Mouse (Mus musculus): ENCODE measurements around the gene Ifna14. TPM values are rescaled to one million over a fixed set of nuclear protein-coding genes. Genes with fewer than 3 reads are reported as not detected.
A peak's percentile ranks its signal among the peaks of the same experiment; 100 is the strongest.
"Not testable (repeated sequence)": the region's sequence is repeated elsewhere in the genome, so short reads cannot be mapped to it uniquely, and the experiment has no call there.

Gene Ifna14
- not detected for total RNA-seq (2021)

DNA sequence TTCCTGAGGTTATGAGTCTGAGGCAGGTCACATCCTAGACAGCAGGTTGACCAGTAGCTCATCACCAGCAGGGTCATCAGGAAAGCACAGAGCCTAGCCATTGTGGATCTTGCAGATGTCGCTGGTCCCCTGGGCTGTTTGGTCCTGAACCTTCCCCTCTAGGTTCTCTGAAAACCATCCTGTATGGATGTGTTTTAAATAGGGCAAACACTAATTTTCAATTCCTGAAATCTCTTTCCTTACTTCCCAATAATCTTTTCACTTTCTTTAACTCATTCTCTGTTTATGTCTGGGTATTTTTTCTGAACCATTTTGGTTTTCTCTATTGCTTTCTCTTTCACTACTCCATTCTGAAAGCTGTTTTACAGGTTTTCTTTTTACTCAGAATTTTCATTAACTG lies at the start of gene Ifna14:
TSS of gene Ifna14 (minus strand) at position 101 of the 400 bp plus-strand sequence.
- DNase-seq (ENCODE audit: low spot score in 2 of 2) = no peak
- intact Hi-C loops (cut with DNase I) = no loop called here

DNA sequence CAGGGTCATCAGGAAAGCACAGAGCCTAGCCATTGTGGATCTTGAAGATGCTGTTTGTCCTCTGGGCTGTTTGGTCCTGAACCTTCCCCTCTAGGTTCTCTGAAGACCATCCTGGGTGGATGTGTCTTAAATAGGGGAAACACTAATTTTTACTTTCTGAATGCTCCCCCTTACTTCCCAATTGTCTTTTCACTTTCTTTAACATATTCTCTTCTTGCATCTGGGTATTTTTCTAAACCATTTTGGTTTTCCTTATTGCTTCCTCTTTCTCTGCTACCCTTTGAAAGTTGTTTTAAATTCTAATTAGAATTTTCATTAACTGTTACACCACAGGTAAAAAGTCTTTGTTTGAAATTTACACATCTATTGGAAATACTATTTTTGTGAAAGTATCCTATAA lies 31.7 kb upstream of the Ifna14 start, which contains the start of gene Ifna12:
TSS of gene Ifna12 (minus strand) at position 101 of the 400 bp plus-strand sequence.
- intact Hi-C loops (cut with DNase I) = no loop called here
- no peak for DNase-seq (ENCODE audit: low spot score in 2 of 2)

DNA sequence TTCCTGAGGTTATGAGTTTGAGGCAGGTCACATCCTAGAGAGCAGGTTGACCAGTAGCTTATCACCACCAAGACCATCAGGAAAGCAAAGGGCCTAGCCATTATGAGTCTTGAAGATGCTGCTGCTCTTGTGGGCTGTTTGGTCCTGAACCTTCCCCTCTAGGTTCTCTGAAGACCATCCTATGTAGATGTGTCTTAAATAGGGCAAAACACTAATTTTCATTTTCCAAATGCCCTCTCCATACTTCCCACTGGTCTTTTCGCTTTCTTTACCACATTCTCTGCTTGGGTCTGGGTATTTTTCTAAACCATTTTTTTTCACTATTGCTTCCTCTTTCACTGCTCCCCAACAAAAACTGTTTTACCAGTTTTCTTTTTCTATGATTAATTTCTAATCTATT lies 20.7 kb upstream of the Ifna14 start, which contains the start of gene Ifna9:
TSS of gene Ifna9 (minus strand) at position 101 of the 400 bp plus-strand sequence.
- intact Hi-C loops (cut with DNase I) = no loop called here
- DNase-seq (ENCODE audit: low spot score in 2 of 2) = no peak

DNA sequence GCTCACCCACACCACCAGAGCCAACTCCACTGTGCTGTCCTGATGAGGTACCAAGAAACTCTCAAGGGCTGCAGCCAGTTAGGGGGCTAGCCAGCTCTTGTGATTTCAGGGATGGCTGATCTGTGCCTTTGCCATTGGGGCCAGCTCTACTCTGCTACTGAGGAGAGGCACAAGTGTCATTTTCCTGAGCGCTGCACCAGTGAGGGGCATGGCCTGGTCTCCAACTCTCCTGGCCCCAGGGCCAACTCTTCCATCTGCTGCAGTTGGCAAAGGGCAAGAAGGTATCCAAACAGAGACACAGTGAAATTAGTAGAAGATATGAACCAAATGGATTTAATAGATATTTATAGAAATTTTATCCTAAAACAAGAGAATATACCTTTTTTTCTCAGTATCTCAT lies 9.8 kb downstream of the Ifna14 start:
- no peak for DNase-seq (ENCODE audit: low spot score in 2 of 2)
- intact Hi-C loops (cut with DNase I) = no loop called here

DNA sequence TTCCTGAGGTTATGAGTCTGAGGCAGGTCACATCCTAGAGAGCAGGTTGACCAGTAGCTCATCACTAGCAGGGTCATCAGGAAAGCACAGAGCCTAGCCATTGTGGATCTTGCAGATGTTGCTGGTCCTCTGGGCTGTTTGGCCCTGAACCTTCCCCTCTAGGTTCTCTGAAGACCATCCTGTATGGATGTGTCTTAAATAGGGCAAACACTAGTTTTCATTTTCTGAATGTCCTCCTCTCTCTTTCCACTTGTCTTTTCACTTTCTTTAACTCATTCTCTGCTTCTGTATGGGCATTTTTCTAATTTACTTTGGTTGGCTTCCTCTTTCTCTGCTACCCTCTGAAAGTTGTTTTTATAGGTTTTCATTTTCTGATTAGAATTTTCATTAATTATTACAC lies 13.5 kb downstream of the Ifna14 start, which contains the start of gene Ifna15:
TSS of gene Ifna15 (minus strand) at position 101 of the 400 bp plus-strand sequence.
- intact Hi-C loops (cut with DNase I) = not testable (repeated sequence)

DNA sequence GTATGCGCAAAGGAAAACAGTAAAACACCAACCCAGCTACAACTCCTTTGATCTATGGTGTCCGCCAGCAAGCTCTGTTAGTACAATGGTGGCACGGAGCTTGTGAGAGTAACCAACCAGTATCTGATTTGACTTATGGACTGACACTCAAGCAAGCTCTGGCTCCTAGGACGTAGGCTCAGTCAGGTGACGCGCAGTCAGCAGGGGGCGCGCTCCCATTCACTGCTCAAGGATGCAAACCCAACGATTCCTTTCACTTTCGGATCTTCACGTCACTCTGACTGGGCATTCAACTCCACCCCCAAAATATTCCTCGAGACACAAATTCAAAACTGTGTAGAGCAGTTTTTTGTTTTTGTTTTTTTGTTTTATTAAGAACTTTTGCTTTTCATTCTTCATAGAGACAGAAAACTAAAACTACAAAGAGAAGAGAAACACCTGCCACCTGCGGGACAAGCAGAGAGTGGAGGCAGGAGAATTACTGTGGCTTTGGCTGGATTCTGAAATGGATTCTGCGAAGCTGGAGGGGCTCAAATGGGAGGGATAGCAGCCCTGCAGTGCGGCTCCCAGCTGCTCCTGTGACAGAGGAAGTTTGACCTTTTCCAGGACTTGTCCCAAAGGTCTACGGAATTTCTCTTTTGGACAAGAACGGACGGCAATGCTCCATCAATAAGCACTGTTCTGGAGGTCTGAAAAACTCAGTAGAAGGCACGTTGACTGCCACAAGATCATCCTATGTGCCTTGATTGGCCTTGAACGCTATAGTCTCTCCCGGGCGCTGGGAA lies 21.2 kb downstream of the Ifna14 start:
- intact Hi-C loops (cut with DNase I) = no loop called here
- peak; percentile 52 to 66 for DNase-seq (ENCODE audit: low spot score in 2 of 2)

More for the DNA sequence above, 13.5 kb downstream of the Ifna14 start, which contains the start of gene Ifna15:
- DNase-seq (ENCODE audit: low spot score in 2 of 2) = not testable (repeated sequence)

DNA sequence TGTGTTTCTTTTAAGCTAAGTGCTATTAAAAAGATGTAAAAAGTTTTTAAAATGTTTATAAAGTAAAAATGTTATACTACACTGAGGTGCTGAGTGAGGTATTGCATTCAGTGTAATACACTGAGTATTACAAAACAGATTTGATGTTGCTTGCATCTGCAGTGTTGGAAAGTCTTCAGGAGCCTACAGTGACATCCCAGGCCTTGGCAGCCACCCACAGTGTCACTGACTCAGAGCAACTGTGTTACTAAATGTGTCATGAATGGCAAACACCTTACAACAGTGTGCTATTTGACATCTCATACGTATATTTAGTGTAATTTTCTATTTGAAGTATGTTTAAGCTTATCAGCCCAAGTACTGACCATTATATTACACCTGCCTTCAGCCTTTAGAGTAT lies 23.6 kb downstream of the Ifna14 start:
- DNase-seq (ENCODE audit: low spot score in 2 of 2) = no peak
- intact Hi-C loops (cut with DNase I) = loop anchor here (10.0 kb wide), 3 partner anchors 193 to 763 kb away; partner anchors contain the start of gene Mllt3

DNA sequence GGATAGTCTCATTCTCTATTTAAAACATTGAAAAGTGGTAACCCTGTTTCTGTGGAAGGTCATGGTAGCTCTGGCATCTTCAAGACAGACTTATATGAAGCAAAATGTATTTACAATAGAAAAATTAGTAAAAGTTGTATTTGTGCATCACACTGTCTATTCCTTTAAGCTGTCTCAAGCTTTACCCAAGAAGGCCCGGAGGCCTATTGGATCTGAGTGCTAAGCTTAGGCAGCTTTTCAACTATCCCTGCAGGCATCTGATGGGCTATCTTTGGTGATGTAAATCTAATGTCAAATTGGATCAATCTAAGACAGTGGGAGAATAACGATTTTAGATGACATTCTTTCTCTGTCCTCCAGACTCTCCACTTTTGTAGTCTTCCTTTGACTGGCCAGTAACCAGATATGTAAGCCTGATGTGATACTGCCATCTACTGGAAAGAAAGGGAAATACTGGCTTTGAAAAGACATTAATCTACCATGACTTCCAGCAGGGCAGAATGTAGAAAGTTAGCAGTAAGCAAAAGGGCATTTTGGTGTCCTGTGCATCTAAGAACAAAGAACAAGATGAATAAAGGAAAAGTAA lies 27.9 kb downstream of the Ifna14 start:
- DNase-seq (ENCODE audit: low spot score in 2 of 2) = peak; percentile 46 to 74
- intact Hi-C loops (cut with DNase I) = loop anchor here (2.0 to 10.0 kb wide), 5 partner anchors 19 to 1175 kb away; partner anchors contain the start of gene Mllt3

DNA sequence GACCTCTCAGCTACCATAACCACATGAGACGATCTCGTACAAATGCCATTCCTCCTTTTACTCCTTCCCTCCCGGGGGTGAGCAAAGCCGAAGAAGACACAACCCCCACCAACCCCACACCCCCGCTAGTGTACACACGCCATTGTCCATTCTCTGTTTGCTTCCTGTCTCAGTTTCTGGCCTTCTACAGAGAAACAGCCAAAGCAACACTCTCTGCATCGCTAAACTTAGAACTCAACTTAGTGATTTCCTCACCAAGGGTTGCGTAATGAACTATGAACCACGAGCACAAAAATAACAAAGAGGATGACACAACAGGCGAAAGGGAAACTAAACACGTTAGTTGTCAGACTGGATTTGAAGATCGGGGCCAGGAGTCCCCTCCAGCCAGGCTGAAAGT lies 34.3 kb downstream of the Ifna14 start:
- intact Hi-C loops (cut with DNase I) = no loop called here
- DNase-seq (ENCODE audit: low spot score in 2 of 2) = no peak

DNA sequence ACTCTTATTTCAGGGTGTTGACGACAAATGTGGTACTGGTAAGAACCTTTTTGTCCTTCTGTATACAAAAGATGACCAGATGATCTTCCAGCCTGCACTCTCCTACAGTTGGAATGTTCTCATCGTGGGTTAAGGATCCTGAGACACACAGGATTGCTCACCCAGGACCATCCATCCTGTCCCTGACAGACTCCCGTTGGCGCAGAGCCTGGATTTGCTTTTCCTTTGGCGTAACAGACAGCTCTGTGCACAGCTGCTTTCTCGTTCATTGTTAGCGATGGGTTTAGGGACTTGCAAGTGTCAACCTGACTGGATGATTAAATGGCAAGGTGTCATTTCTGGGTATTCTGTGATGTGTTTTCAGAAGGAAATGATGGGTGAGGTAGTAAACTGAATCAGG lies 35.0 kb downstream of the Ifna14 start:
- no peak for DNase-seq (ENCODE audit: low spot score in 2 of 2)
- intact Hi-C loops (cut with DNase I) = no loop called here

DNA sequence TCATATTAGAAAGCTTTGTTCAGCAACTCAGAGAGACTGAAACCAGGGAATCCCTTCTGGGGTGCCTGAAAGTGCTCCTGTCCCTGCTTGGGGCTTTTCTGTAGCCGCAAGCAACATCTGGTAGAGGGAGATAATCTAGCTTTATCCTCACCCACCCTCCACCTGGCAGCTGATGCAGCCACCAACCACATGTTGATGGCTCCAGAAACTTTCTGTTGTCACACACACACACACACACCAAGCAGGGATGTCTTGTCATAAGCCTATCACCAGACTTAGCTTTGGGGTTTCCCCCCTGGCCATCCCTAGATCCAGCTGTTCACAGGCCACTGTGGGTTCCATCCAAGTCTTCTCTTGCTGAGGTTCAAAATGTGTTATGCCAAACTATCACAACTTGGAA lies 35.9 kb downstream of the Ifna14 start:
- DNase-seq (ENCODE audit: low spot score in 2 of 2) = no peak
- intact Hi-C loops (cut with DNase I) = no loop called here

DNA sequence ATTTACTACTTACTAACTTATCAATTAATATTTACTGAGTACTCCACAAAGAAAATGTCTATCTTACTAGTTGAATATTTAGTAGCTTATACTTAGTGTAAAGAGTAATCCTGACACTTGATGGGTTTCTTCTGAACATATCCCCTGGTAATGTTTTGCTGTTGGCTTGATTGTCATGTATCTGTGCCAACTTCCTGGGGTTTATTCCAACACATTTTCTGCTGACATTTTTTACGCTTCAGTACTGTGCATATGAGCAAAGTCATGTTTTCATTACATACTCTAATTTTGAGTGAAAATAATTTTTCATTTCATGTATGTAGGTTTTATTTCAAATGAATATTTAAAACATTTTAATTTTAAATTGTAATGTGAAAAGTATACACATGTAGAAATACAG lies 36.7 kb downstream of the Ifna14 start:
- intact Hi-C loops (cut with DNase I) = no loop called here
- DNase-seq (ENCODE audit: low spot score in 2 of 2) = no peak

DNA sequence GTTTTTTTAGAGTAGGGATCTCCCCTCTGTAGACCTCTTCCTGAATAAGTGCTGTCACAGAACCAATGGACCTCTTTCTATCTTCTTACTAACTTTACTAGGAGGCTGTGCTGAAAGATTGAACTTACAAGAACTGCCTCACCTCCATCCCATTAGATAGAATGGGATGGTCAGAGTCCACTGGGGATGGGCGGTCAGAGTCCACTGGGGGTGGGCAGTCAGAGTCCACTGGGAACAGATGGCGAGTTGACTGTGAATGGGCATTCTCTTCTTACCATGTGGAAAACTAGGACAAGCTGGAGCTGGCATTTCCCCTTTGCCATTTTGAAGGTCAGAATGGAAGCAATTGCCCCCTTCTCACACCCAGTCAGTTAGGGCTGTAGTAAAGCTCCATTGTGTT lies 38.1 kb downstream of the Ifna14 start:
- no peak for DNase-seq (ENCODE audit: low spot score in 2 of 2)
- intact Hi-C loops (cut with DNase I) = no loop called here

DNA sequence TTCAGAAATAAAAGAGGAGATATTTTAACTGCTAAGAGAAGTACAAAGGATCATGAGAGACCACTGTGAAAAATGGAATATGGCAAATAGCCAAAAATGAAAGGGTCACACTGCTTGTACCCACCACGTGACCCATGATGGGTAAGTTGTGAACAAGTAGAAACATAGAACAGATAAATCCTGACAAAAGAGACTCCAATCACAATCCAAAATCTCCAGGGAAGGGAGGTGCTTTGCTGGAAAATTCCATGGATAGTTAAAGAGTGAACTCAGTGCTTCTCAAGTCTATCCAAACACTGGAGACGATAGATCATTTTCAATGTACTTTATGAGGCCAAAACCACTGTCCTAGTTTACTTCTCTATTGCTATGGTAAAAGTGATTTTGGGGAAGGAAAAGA lies 40.7 kb downstream of the Ifna14 start:
- no peak for DNase-seq (ENCODE audit: low spot score in 2 of 2)
- intact Hi-C loops (cut with DNase I) = no loop called here

DNA sequence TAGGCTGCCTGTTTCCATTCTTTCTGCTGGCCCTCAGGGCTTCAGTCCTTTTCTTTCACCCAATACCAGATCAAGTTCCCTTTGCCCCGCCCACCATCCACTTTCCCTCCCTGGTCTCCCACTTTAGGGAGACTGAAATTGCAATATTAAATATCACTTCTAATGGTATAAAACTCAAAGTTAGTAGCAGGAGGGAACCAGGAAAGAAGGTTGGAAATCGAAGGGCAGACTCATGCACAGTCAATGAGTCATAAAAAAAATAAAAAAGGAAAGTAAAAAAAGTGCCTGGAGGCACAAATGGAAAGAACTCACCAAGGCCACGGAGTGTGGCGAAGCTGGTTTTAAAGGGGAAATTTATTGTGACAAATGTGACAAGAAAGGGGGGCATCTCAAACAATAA lies 41.3 kb downstream of the Ifna14 start:
- intact Hi-C loops (cut with DNase I) = no loop called here
- no peak for DNase-seq (ENCODE audit: low spot score in 2 of 2)

DNA sequence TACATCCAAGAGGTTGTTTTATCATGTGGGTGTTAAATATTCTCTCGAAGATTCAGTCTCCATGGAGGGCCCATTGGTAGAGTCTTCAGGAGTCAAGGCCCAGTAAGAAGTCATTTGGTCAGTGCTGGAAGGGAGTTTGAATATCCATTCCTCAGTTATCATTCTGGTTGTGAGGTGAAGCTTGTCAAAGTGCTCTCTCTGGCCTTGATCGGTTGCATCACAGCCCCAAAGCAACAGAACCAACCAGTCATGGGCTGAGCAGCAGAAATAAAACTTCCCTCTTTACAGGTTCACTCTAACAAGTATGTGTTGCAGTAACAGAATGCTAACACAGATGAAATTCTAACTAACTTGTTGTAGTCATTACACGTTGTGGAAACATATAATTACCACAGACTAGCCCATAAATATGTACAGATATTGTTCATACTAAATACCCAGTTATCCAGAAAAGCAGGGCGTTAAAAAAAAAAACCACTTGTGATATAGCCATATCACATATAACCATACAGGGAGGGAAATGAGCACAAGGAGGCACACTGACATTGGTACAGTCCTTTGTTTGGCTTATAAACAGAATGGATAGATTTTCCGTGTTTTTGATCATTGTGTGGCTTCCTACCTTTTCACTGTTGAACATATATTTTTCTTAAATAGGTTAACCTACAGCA lies 45.1 kb downstream of the Ifna14 start:
- intact Hi-C loops (cut with DNase I) = no loop called here

DNA sequence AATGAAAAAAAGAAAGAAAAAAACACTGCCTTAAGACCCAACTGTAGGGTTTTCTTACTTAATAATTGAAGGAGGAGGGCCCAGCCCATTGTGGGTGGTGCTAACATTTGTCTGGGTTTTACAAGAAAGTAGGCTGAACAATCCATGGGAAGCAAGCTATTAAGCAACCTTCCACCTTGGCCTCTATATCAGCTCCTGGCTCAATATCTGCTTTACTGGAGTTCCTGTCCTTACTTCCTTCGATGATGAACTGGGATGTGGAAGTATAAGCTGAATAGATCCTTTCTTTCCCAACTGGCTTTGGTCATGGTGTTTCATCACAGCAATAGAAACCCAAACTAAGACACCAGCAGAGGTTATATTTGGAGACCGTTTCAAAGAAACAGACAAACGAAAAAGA lies 46.2 kb downstream of the Ifna14 start:
- intact Hi-C loops (cut with DNase I) = loop anchor here (2.0 kb wide), 1 partner anchor 17 kb away; no protein-coding TSS in a partner anchor
- no peak for DNase-seq (ENCODE audit: low spot score in 2 of 2)

More for the DNA sequence above, 45.1 kb downstream of the Ifna14 start:
- DNase-seq (ENCODE audit: low spot score in 2 of 2) = no peak

DNA sequence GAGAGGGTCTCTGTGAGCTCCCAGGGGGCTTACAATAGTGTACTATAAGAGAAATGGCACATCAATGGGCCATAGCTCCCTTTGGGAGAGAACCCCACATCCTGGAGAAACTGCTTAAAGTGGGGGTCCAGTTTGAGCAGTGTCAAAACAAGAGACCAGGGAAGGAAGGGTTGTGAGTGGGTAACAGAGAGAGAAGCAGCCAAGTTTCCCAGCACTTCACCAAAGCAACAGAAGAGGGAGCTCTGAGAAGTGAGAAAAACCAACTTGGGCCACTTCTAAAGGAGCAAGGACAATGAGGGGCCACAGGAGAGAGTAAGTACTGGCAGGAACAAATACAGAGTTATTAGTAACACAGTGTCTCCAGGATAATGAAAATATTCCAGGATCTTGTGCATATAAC lies 48.4 kb downstream of the Ifna14 start:
- no peak for DNase-seq (ENCODE audit: low spot score in 2 of 2)
- intact Hi-C loops (cut with DNase I) = no loop called here

DNA sequence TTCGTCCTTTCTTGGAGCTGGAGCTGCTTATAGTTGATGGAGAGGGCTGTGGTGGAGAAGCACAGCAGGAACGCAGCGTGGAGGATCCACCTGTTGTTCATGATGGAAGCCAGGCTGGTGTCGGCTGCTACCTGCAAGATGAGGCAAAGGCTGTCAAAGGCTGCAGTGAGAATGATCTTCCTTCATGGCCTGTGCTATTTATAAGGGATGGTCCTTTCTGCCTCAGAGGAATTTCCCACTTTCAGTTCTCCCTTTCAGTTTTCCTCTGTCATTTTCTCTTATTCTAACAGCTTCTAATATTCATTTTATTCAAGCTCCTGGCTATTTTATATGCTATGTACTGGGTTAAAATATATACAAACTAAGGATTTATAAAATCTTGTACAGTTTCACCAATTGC lies 48.9 kb downstream of the Ifna14 start, which contains the start of gene Ifnb1:
TSS of gene Ifnb1 (minus strand) at position 101 of the 400 bp plus-strand sequence.
- no peak for DNase-seq (ENCODE audit: low spot score in 2 of 2)
- intact Hi-C loops (cut with DNase I) = no loop called here
